Mouse (Mus musculus) neural tube, embryonic 11.5 days (tissue): ENCODE data around the gene Cabp2. TPM values are rescaled to one million over a fixed set of nuclear protein-coding genes. Genes with fewer than 3 reads are reported as not detected.
"Not testable (repeated sequence)": the region's sequence is repeated elsewhere in the genome, so short reads cannot be mapped to it uniquely, and the experiment has no call there.

ENCODE experiments used
- ATAC-seq: fragments of 200-750 bp; cut with Nextera tagmentation; 2 replicates; pipeline ENCODE4 v1.8.0; 2017; ENCODE audit warnings: moderate number of reproducible peaks, mild to moderate bottlenecking, moderate TSS enrichment, moderate library complexity; ENCODE audit not compliant: insufficient read depth, low FRiP score, low TSS enrichment
- DNase-seq: peaks from one replicate; pipeline ENCODE4 v3.0.0-alpha.2; 2015; ENCODE audit warnings: low spot score
- H3K27ac ChIP-seq: fragments of 300-500 bp; sonication (generic); 2 replicates; pipeline ENCODE4 v1.5.1; 2014; ENCODE audit warnings: low read depth, mild to moderate bottlenecking, low read length
- H3K27me3 ChIP-seq: fragments of 300-500 bp; sonication (generic); 2 replicates; pipeline ENCODE4 v1.6.1; 2014; ENCODE audit warnings: mild to moderate bottlenecking, low read length, mixed read lengths; ENCODE audit not compliant: control insufficient read depth, insufficient read depth
- H3K36me3 ChIP-seq: fragments of 300-500 bp; sonication (generic); 2 replicates; pipeline ENCODE4 v1.6.1; 2014; ENCODE audit warnings: mild to moderate bottlenecking, low read length, moderate library complexity, mixed read lengths; ENCODE audit not compliant: control insufficient read depth, insufficient read depth
- H3K4me1 ChIP-seq: fragments of 300-500 bp; sonication (generic); 2 replicates; pipeline ENCODE4 v1.6.1; 2014; ENCODE audit warnings: low read length, mixed read lengths; ENCODE audit not compliant: control insufficient read depth, insufficient read depth
- H3K4me2 ChIP-seq: fragments of 300-500 bp; sonication (generic); 2 replicates; pipeline ENCODE4 v1.6.1; 2014; ENCODE audit warnings: low read depth, mild to moderate bottlenecking, moderate library complexity
- H3K4me3 ChIP-seq: fragments of 300-500 bp; sonication (generic); 2 replicates; pipeline ENCODE4 v1.5.1; 2014; ENCODE audit warnings: low read depth, low read length
- H3K9ac ChIP-seq: fragments of 300-500 bp; sonication (generic); 2 replicates; pipeline ENCODE4 v1.6.1; 2014; ENCODE audit warnings: mild to moderate bottlenecking, low read length
- H3K9me3 ChIP-seq: fragments of 300-500 bp; sonication (generic); 2 replicates; pipeline ENCODE4 v1.6.1; 2016; ENCODE audit warnings: low read length; ENCODE audit not compliant: control insufficient read depth
- WGBS: fragments of 180-500 bp; shearing (Covaris S2); extraction: QIAGEN DNeasy Blood & Tissue Kit; methylation state at CpG from one replicate; pipeline ENCODE4 v1.1.7; 2014; 5-methylcytosine and 5-hydroxymethylcytosine counted together
- polyA plus RNA-seq: library from polyadenylated mRNA; unstranded; fragments of >200 nt; fragmentation: Nextera tagmentation; extraction: Ambion mirVana; gene quantifications from 2 replicates; pipeline ENCODE4 v1.2.1, GENCODE M21; 2014

Cabp2 gene
- not detected in 2 replicates for polyA plus RNA-seq

- no peak for DNase-seq
- no peak within 1 kb of the TSS for H3K4me2 ChIP-seq
- no peaks in the 10 kb centered on the region for H3K4me1 ChIP-seq
- H3K27ac ChIP-seq = no peak within 1 kb of the TSS
- no peaks in the 10 kb centered on the region for H3K36me3 ChIP-seq
- WGBS = 61% methylated on average over 3 of the region's 3 CpGs
- no peaks in the 10 kb centered on the region for H3K27me3 ChIP-seq
- no peak within 1 kb of the TSS for H3K9ac ChIP-seq
- no peak for ATAC-seq
- no peaks in the 10 kb centered on the region for H3K9me3 ChIP-seq
- H3K4me3 ChIP-seq = no peak within 1 kb of the TSS
These were observed at the start of gene Cabp2 for GRCm38 (mm10) chr19:4081394-4081793. Gene Cabp2, plus strand, starts transcription at chr19:4081578.

GRCm38 (mm10) chr19:4032668-4033067 is 48.7 kb upstream of the Cabp2 start:
- H3K4me1 ChIP-seq = no peaks in the 10 kb centered on the region
- H3K36me3 ChIP-seq = no peaks in the 10 kb centered on the region
- H3K9ac ChIP-seq = no peak overlapping the region
- no peak overlapping the region for H3K27ac ChIP-seq
- H3K27me3 ChIP-seq = no peaks in the 10 kb centered on the region
- DNase-seq = no peak
- H3K4me3 ChIP-seq = no peak overlapping the region
- no peak overlapping the region for H3K4me2 ChIP-seq
- no peak for ATAC-seq
- H3K9me3 ChIP-seq = no peaks in the 10 kb centered on the region
- 66% methylated on average over 7 of the region's 7 CpGs for WGBS

GRCm38 (mm10) chr19:4033298-4033697 is 48.1 kb upstream of the Cabp2 start:
- Histone ChIP-seq H3K27ac (no peak overlapping the region), H3K9me3 (no peaks in the 10 kb centered on the region), H3K36me3 (no peaks in the 10 kb centered on the region), H3K9ac (no peak overlapping the region), H3K4me3 (no peak overlapping the region), H3K27me3 (no peaks in the 10 kb centered on the region), H3K4me2 (no peak overlapping the region), H3K4me1 (no peaks in the 10 kb centered on the region)
- DNase-seq = no peak
- ATAC-seq = no peak
- WGBS = 77% methylated on average over 3 of the region's 3 CpGs

DNA sequence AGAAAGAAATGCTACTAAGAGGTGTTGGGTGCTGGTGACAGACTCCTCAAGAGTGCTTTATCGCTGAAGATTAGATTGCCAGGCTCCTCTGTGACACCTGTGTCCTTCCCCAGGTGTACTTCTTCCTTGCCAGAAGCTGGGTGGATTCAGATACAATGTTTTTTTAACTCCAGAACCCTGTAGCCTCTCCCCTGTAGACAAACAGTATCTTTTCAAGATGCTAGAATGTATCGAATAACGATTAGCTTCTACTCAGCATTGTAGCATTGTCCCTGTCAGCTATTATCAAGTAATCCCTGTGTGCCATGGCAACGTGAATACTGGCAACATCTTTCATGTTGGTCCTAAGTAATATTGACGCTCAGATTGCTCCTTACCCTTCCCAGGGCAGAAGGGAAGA is 47.6 kb upstream of the Cabp2 start:
- Histone ChIP-seq H3K27ac (no peak overlapping the region), H3K9ac (no peak overlapping the region), H3K4me3 (no peak overlapping the region), H3K4me2 (no peak overlapping the region), H3K27me3 (no peaks in the 10 kb centered on the region), H3K4me1 (no peaks in the 10 kb centered on the region), H3K36me3 (no peaks in the 10 kb centered on the region), H3K9me3 (no peaks in the 10 kb centered on the region)
- no peak for ATAC-seq
- DNase-seq = no peak
- 75% methylated on average over 5 of the region's 5 CpGs for WGBS

- ATAC-seq = no peak
- Histone ChIP-seq H3K27me3 (no peaks in the 10 kb centered on the region), H3K9ac (no peak overlapping the region), H3K4me3 (no peak overlapping the region), H3K4me1 (no peaks in the 10 kb centered on the region), H3K9me3 (no peaks in the 10 kb centered on the region), H3K4me2 (no peak overlapping the region), H3K36me3 (no peaks in the 10 kb centered on the region), H3K27ac (no peak overlapping the region)
- peak; percentile 31 for DNase-seq
- 78% methylated on average over 12 of the region's 12 CpGs for WGBS
These were observed 44.9 kb upstream of the Cabp2 start for GRCm38 (mm10) chr19:4036327-4037045.

DNA sequence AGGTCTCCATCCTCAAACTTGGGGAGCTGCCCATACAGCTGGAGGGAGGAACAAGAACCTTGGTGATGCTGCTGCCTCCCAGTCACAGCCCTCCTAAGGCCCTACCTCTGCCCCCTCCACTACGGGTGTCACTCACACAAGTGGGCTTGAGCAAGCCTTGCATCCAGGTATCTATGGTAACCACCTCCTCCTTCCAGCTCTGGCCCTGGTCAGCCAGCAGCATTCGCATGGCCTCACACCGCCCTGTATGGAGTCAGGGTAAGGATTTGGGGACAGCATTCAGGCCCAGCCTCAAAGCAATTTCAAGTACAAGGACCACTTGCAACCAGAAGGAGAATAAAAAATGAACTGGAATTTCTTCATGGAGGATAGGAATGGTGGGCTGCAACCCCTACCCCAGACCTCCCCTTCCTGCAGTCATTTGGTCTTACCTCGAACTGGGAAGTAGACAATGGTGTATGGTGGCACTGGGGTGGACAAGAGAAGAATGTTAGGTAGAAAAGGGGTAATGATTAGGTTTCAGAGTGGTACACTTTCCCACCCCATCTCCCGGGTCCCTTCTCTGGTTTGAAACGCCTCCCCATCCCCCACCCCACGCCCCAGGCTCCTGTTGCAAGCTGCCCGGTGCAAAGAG is 44.1 kb upstream of the Cabp2 start:
- H3K27ac ChIP-seq = 0 out of 2 replicates have a peak overlapping the region, but pooled peaks have one; percentile 1
- DNase-seq = not testable (repeated sequence)

GRCm38 (mm10) chr19:4037788-4038232 is 43.6 kb upstream of the Cabp2 start, which contains the start of gene Gstp1:
Gene Gstp1, minus strand, starts transcription at chr19:4037985.
- H3K9me3 ChIP-seq = no peaks in the 10 kb centered on the region
- H3K4me1 ChIP-seq = no peaks in the 10 kb centered on the region
- H3K27me3 ChIP-seq = no peaks in the 10 kb centered on the region
- peak; percentile 84 for DNase-seq
- ATAC-seq = peak; percentile 61
- peak within 1 kb of the TSS; percentile 74 for H3K9ac ChIP-seq
- peak within 1 kb of the TSS; percentile 51 for H3K4me3 ChIP-seq
- peak within 1 kb of the TSS; percentile 57 for H3K4me2 ChIP-seq
- H3K27ac ChIP-seq = peak within 1 kb of the TSS; percentile 1; the same call in 1 of the 2 replicates
- H3K36me3 ChIP-seq = no peaks in the 10 kb centered on the region
- WGBS = under 1% methylated on average over 26 of the region's 26 CpGs

More for the DNA sequence above, 44.1 kb upstream of the Cabp2 start:
- not testable (repeated sequence) for H3K27me3 ChIP-seq, H3K9me3 ChIP-seq, ATAC-seq, H3K4me1 ChIP-seq, H3K36me3 ChIP-seq
- WGBS = 32% methylated on average over 6 of the region's 8 CpGs
- Histone ChIP-seq H3K4me3 (peak overlapping the region; percentile 51), H3K4me2 (peak overlapping the region; percentile 57), H3K9ac (peak overlapping the region; percentile 74)

DNA sequence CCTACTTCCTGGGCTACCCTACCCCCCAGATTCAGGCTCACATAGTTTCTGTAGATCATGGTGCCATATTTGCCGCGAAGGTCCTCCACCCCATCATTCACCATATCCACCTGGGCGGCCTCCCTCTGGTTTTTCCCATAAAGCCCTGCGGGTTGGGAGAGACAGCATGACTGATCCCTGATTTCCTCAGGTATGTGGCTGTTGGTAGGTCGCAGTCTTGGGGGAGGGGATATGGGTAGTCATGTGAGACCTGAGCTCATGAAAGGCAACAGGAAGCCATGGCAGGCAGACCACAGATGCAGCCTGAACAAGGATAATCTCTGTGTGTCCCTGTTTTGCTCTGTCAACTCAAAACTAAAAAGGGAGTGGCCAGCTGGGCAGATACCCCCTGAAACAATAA is 40.4 kb upstream of the Cabp2 start:
- DNase-seq, H3K27me3 ChIP-seq, ATAC-seq, H3K9ac ChIP-seq, H3K4me2 ChIP-seq, H3K27ac ChIP-seq, H3K4me1 ChIP-seq, H3K9me3 ChIP-seq, H3K36me3 ChIP-seq, H3K4me3 ChIP-seq: not testable (repeated sequence)
- 88% methylated on average over 5 of the region's 5 CpGs for WGBS

GRCm38 (mm10) chr19:4041500-4041899 is 39.9 kb upstream of the Cabp2 start:
- not testable (repeated sequence) for H3K4me3 ChIP-seq, H3K4me1 ChIP-seq, H3K36me3 ChIP-seq, ATAC-seq, H3K9me3 ChIP-seq, H3K27ac ChIP-seq, H3K4me2 ChIP-seq, H3K9ac ChIP-seq, DNase-seq, H3K27me3 ChIP-seq
- WGBS = 89% methylated on average over 3 of the region's 4 CpGs
